Mouse (Mus musculus) urinary bladder, adult 18-20 months (tissue): ENCODE measurements around the gene Dok5.

ENCODE experiments used
- DNase-seq, 2 experiments: peaks; one replicate each; pipeline ENCODE4 v3.0.0; 2022; ENCODE audit warnings: low spot score in 2 of 2, mixed read lengths in 2 of 2

Dok5 gene

DNA sequence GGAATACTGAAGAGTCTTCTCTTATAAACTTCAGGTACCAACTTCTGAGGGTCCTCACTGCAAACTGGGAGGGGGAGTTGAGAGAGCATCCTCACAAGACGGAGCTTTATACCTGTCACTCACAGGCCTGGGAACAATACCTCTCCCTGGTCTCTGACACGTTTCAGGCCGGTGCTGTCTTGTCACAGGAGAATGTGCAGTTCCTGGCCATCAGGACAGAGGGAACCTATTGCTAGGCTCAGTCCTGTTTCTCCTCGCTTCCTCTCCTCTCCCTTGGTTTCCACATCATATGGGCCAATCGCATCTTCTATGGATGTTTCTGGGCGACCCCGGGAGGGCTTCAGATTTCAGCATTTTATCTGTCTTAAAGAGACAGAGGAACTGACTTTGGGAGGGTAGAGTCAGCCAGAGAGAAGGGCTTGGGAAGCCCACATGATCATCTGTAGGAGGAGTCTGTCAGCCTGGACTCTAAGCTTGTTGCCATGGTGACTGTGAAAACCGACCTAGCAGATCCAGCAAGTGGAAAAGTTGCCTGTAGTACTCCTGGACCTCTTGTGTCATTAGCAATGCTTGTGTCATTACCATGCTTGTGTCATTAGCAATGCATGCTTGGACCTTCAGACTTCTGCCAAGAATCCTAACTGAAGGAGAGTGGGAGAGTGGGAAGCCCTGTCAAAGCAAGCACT, 59.9 kb downstream of the Dok5 start:
- DNase-seq, result no peak

DNA sequence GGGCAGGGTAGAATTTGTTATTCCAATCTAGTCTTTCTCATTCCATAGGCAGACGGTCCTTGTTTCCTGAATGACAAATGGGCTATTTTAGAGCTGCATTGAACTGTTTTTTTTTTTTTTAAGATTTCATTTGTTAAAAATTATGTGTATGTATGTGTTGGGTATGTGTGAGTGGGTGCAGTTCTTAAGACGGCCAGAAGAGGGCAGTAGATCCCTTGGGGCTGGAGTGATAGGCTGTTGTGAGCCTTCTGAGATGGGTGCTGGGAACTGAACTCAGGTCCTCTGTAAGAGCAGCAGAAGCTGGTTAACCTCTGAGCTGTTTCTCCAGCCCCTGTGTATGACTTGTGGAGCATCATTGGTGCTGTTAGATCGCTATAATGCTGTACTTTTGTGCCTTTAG, 63.6 kb downstream of the Dok5 start:
- DNase-seq, result no peak

DNA sequence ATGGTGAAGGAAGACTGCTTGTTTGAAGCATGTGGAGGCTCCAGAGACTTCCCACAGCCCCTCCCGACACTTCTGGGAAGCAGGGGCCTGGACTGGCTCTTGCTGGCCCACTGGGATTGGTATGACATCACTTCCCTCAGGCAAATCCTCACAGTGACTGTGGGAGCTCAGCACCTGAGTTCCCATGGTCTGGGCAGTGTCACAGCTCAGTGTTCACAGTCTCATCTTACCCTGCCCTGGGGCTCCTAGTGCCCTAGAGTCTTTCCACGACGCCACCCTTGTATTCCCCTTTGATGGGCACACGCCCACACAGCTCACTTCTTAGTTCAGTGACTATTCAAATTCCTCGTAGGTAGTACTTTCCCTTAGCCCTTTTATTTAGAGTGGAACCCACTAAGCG, 71.4 kb downstream of the Dok5 start:
- DNase-seq, result no peak

DNA sequence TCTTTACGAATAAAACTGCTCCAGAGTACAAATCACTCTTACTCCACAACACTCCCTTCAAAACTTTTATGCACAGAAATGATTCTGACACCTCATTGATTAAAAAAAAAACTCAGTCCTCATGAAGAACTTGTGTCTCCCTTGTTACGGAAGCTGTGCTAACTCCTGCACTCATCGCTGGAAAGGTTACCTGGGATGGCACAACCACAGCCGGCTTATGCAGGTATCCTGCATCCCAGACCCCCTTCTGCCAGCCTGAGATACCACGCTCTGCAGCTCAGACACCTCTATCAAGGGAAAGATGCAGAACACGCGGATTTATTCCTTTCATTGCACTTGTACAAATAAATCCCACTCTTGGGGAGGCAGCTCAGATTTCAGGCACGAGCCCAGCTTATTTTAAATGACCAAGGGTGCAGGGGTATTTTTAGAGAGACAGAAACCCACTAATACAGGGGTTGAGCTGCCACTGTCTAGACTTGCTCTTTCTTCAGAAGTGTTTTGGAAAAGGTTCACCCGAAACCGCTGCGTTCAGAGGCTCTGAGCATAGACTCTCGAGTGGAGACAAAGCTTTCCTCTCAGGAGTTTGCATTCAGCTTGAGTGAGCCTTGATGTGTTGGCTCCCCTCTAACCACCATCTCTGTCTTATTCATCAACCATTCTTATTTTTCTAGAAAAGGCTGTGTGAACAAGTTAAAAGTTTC, 76.1 kb downstream of the Dok5 start:
- no peak for DNase-seq

DNA sequence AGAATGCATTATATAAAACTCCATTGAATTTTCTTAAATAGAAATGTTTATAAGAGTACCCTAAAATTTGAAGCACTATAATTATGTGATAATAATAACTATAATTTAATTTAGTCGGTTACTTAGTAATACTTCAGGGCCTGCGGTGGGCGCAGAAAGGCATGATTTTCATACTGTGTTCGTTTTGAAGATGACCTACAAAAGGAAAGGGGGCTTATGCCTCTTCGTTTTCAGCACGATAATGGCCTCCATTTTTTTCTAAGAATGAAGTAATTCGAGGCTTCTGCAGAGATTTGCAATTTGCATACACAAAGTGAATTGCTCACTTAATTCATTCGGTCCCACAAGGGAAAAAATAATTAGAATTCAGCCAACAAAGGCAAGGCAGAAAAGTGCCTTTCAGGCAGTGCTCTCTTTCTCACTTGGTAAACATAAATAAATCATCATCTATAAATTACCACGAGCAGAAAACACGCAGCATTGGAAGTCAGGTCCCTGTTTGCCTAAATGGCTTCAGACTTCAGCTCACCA, 76.7 kb downstream of the Dok5 start:
- DNase-seq, result no peak

DNA sequence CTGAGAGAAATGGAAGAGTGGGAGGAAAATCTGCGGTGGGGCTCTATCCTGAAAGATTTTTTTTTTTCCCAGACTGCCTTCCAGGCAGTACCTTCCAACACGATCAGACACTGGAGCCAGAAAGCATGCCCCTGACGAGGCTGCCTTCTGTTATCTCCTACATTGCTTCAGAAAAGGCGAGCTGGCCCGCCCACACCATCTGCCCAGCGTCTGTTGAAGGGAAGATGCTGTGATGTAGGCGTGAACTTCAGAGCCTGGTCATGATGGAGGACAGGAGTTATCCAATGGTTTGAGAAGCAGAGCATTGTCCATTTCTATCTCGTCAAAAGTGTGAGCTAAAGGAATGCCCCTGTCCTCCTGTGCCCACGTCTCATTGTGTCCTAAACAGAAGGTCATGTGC, 79.7 kb downstream of the Dok5 start:
- DNase-seq, result no peak

DNA sequence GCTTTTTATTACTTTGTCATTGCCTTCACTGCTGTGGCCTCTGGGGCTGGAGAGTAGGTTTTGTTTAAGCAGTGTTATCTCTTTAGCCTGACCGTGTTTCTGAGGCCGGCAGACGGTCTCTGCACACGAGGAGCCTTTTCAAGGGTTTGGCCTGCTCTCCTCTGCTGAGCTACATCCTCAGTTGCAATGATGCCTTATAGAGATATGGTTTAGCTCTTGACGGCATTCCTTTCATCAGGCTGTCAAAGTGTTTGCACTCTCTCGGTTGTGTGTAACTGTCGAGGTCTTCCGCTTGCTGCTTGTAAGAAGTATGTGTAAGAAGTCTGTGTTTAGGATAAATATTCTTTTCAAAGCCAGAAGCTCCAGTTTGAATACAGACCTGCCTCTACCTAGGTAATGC, 84.7 kb downstream of the Dok5 start:
- DNase-seq, result no peak

DNA sequence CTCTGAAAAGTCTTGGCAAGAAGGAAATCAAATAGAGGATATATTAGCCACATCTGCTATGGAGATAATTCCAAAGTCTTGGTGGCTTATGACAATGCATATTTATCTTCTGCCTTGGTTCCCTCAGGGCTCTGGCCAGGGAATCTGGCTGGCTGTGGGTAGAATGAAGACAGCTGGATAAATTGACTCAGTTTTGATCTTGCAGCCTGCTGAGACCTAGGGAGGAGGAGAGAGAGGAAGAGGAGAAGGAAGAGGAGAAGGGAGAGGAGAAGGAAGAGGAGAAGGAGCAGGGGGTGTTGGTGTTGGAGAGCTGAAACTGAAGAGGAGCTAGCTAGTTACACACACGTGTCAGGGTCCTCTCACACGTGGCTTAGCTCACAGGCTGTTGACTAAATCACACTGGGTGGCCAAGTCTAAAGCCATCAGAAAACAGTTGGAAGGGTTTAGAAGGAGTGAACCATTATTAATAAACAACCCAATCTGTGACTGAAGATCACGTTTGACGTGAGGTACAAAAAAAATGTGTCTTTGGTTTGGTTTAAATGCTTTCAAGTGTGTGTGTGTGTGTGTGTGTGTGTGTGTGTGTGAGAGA, 85.6 kb downstream of the Dok5 start:
- DNase-seq, result no peak

DNA sequence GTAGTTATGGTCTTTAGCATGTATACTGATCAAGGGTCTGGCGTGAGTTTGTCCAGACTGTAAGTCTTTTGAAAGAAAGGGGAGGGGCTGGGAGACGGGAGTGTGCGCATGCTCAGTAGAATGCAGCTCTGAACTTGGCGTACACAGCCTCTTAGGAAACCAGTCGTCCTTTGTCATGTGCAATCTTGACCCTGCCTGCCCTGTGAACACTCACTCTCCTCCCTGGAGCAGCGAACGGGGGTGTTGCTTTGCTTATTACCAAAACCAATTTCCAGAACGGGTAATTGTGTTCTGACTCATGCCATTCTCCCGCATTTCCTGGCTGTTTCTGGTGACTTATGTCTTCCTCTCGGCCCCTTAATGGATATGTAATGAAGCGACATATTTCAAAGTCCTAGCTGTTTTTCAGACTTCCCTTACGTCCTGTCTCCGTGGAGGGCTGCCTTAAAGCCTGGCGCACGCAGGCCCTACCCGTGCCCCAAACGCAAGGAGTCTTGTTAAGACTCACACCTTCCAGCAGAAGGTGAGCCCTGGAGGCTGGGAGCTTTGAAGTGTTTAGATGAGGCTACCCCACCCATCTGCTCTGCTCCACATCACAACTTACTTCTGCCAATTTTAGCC, 95.3 kb downstream of the Dok5 start:
- DNase-seq, result no peak

DNA sequence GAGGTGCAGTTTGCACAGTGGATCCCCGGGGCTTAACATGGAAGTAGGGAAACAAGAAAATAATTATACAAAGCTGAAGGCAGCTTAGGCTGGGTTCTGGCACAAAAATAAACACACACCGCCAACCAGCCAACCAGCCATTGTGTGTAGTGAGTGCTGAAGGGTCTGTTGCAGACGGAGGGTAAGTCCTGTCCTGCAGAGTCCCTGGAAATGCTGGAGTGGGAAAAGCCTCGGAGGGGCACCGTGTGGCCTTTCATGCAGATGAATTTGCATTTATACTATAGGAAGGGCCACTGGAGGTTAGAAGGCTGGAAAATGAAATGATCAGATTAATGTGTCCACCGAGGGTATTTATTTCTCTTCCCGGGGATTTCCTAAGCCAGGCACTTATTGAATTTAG, 97.2 kb downstream of the Dok5 start:
- no peak for DNase-seq

DNA sequence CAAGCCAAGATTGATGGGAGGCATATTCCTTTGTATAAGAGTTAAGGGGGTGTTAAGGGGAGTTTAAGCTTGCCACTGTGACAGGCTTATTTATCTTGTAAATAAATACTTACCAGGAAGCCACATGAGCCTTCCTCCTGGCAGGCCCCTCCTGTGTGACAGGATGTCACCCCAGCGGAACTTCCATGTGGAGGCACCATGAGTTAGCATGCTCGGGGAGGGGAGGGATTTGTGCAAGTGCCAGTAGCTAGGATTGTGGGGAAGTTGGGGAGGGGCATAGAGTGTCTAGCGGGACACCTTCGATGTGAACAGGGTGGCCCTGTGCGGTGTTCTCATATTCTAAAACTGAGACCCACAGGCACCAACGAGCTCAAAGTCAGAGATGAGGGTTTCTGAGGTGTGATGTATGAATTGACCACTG, 97.6 kb downstream of the Dok5 start:
- no peak for DNase-seq

DNA sequence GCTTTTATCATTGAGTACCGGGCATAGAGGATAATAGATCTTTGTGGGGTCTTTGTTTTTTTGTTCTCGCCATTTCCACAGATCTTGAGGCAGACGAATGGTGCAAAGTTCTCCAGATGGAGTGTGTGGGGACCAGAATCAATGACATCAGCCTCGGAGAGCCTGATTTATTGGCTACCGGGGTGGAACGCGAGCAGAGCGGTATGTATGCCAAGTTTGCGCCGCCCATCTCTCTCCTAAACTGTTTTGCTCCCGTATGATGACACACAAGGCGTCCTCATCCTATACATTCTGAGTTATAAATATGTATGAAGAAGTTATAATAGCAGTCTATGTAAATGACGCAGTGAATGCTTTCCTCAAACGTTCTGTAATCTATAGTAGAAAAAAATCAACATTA, 98.4 kb downstream of the Dok5 start:
- no peak for DNase-seq

DNA sequence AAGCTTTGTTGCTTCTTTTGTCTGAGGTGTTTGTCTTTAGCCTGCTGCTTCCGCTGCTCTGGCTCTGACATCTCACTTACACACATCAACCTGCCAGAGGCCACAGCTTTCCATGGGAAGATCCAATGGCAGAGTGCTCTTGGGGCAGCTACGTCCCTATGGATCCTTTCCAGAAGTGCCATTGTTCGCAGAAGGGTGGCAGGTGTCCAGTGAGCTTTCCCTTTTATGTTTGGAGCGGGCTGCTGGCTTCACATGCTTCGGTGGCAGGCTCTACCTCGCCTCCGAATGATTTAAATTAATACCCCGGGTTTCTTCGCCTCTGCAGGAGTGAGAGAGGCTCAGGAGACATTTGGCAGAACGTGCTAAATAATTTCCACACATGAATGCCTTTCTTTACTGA, 105.3 kb downstream of the Dok5 start:
- DNase-seq, result no peak

DNA sequence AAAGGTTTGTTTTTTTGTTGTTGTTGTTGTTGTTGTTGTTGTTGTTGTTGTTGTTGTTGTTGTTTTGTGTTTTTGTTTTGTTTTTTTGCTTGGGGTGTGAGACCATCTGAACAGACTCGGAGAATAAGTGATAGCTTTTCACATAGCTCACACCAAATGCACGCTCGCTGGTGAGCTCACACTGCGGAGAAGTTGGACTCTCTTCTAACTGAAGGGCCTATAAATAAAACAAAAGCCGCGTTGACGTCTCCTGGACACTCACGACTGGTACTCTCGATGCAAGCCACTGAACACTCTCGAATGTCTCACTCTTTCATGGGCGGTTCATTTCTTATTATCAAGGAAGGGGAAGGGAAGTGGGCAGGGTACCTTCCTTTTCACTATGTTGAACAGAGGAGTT, 105.8 kb downstream of the Dok5 start:
- no peak for DNase-seq

DNA sequence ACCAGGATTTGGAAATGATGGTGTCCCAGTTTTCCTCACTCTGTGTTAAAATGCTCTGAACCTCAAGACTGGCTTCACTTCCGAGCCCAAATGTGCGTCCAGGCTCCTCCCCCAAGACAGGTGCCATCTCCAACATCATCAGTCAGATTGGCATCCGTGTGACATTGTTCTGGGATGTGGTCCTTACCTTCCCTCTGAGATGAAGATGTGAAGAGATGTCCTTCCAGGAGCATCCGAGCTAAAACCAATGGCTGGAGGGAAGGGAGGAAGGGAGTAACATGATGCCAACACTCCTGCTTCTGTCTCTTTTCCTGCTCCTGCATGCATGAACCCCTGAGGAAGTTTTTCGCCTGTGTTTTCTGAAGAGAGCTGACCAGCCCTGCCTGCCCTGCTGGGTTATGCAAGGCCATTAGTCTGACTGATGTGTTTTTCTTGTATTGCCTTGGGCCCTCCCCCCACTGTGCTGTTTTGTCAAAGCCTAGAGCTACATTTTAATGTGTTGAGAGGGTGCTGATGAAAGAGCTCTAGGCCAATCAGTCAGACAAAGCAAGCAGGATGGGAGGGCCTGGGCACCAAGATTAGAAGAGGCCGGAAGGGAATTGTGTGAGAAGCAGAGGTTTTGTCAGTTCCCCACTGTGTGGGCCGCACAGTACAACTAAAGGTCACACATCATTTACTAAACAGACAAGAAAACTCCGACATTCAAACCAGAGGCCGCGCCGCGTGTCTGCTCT, 106.4 kb downstream of the Dok5 start:
- DNase-seq, result no peak

DNA sequence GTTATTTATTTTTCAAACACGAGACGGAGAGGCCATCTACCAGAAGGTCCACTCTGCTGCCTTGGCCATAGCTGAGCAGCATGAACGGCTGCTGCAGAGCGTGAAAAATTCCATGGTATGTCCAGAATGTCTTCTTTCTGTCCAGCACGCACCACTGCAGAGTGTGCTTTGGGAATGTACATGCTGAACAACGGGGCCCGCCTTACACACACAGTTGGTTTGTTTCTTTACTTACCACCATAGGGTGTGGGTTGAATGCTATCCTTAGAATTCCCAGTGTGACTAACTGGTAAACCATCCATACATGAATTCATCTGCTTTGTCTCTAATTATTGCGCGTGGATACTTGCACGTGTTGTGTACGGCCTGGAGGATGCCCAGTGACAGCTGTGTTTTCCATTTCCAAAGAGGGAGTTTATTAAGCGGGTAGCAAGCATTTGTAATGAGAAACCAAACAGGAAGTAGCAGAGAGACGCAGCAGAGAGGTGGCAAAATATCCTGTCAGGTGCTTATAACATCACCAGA, 109.9 kb downstream of the Dok5 start:
- DNase-seq, result no peak

DNA sequence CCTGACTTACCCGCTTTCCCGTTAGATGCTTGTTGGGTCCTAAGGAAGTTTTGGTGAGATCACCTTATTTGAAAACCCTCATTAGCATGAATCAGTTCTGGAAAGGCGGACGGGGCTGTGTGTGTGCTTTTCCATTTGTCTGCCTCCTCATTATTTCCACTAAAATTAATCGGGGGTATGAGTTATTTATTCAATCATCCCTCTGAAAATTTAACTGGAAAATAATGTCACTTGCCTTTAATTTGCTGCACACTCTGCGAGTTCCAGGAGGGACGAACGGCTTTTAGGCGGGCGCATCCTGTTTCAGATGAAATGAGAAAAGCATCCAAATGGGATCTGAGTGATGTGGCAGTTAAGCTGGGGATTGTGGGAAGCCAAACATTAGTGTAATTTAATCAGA, 113.9 kb downstream of the Dok5 start:
- DNase-seq, result no peak

DNA sequence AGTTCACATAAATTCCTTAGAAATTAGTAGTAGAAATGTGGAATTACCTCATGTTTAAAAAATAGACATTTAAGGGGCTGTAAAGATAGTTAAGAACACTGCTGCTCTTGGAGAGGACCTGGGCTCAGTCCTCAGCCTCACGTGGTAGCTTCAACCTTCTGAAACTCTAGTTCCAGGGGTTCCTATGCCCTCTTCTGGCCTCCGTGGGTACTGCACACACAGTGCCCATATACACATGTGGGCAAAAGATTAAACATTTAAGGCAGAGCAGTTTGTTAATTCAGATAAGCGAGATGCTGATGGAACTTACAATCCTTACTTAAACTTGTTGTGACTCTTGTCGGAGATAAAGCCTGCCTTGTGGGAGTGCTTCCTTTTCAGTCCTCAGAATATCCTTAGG, 118.5 kb downstream of the Dok5 start:
- DNase-seq, result no peak

DNA sequence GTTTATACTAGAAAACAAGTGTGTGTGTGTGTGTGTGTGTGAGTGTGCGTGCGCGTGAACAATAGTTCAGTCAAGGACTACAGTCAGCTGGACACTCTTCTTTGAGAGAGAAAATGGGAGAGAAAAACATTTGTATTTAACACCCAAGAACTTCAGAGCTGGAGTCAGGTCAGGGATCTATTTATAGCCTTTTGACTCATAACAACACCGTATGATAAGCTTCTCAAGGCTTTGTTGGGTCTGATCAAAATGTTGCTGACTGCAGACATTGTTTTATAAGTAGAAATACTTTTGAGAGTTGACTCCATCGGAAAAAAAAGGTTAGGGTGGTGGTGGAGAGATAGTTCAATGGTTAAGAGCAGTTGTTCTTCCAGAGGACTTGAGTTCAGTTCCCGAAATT, 120.7 kb downstream of the Dok5 start:
- no peak for DNase-seq

DNA sequence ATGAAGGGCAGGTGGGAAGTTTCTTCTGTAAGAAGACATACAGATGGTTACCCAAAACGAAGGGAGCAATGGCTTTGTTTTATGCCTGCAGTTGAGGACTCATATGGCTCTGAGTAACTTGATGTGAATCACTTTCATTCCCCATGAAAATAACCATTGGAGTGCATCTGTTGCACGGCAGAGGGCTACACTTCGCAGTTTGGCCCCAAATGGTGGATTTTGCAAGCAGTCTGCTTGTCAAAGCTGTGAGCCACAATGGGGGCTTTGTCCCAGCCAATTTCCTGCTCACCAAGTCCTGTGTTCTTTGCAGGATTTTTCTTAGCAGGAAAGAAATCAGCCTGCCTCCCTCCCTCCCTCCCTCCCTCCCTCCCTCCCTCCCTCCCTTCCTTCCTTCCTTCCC, 123.6 kb downstream of the Dok5 start:
- DNase-seq, result no peak

DNA sequence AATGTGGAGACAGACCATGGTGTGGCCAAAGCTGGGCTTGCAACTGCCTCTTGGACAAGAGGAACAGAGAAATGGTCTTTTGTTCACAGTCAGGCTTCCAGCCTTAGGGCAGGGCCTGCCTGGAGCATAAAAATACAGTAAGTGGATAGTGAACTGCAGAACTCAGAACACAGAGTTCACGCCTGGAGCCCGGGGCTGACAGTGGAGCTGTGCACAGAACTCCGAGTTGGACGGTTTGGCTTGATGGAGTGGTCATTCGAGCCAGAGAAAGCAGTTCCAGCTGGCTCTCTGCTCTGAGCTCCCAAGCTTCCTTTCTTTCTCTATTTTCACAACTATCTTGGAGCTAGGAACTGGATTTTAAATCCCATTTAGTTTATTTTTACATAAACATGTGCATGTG, 124.5 kb downstream of the Dok5 start:
- DNase-seq, result no peak

DNA sequence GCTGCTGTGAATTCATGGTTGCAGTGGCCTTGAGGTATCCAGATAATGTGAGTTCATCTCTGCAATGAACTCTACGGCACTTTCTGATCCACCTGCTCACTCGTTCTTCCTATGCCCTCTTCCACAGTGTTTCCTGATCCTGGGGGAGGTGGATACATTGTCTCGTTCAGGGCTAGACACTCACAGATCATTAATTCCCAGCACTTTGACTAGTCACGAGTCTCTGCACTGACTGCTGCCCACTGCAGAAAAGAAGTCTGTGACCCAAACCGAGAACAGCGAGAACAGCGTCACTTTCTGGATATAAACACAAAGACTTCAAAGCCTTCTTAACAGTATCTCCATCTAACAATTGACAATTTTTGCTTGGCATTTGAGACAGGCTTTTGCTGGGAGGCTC, 125.9 kb downstream of the Dok5 start:
- DNase-seq, result no peak
